Mouse (Mus musculus) megakaryocyte progenitor cell, adult 5-6 weeks (primary cell): ENCODE measurements at regions not wholly inside any gene's neighbourhood (a gene's known extent, or its start where the extent isn't known, plus 50 kb on each side); places are given as distances from the start of the nearest gene placed in this dataset.

Experiments used
- ATAC-seq: replicated peaks from 2 replicates; pipeline ENCODE4 v1.8.0; 2016; ENCODE audit warnings: mild to moderate bottlenecking, moderate TSS enrichment, inconsistent platforms; ENCODE audit not compliant: poor library complexity

DNA sequence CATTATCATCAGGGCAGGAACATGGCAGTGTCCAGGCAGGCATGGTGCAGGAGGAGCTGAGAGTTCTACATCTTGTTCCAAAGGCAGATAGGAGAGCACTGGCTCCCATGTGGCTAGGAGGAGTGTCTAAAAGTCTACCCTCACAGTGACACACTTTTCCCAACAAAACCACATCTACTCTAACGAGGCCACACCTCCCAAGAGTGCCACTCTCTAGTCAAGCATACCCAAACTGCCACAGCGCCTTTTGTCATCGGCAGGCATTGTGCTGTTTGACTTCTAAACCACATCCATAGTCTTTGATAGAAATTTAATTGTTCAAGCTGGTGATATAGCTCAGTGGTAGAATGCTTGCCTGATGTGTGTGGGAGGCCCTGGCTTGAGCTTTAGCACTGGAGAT lies 56.6 kb upstream of the Mvb12b start:
- no peak for ATAC-seq

DNA sequence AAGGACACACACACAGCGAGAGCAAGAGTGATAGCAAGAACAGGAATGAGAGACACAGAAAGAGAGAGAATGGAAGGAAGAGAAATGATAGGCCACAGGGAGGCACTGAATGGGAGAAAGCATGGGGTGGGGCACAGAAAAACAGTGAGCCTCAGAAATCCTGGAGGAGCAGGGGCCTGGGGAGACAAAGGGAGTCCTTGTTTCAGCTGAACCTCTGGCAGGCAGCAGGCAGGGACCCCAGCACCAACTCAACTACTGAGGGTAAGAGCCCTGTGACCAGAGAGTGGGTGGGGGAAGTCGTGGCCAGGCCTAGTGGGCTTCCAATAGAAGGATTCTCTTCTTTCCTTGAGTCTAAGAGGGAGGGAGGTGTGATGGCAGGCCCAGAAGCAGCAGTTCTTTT lies 54.3 kb upstream of the Mvb12b start:
- no peak for ATAC-seq

DNA sequence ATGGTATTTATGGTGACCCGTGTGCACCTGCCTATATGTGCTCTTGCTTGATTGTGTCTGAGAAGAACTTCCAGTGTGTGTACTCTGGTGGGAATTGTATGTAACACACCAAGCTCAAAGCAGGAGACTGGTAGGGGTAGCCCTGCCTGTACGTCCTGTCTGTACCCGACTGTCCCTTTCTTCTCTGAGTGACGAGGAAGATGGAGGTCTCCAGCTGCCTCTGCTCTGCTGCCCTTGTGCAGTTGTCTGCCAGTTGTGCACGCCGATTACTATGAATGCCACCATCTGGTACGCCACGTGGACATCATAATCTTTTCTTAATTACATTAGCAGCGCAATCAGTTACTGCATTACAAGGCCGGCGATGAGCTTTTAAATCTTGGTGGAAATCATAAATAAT lies 53.6 kb upstream of the Mvb12b start:
- ATAC-seq = no peak

DNA sequence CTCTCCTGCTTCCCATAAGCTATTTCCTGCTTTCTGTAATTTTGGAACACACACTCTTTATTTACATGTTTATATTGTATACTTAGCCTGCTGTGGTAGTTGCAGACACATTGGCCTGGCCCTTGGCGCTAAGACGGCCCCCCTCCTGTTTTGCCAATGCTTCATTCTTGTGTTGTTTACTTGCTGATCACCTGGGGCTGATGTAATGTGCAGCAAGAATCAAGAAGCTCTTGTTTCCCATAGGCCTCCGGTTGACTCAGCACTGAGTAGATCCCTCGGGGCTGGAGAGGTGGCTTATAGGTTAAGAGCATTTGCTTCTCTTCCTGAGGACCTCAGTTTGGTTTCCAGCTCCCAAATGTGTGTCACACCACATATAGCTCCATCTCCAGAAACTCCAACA lies 52.1 kb upstream of the Mvb12b start:
- ATAC-seq = no peak
